Mouse (Mus musculus) cortical plate, adult 2 months (tissue): ENCODE data around the gene Etfa.

Experiments used
- CTCF ChIP-seq: fragments of 200-500 bp; IDR thresholded peaks from 2 replicates; pipeline ENCODE4 v1.5.1; 2011; ENCODE audit warnings: mild to moderate bottlenecking, control low read depth, low read length; ENCODE audit not compliant: insufficient read depth; ENCODE audit errors: extremely low read depth
- POLR2A ChIP-seq: fragments of 200-500 bp; IDR thresholded peaks from 2 replicates; pipeline ENCODE4 v1.6.1; 2011; ENCODE audit warnings: mild to moderate bottlenecking, low read length, control low read depth; ENCODE audit not compliant: insufficient read depth; ENCODE audit errors: extremely low read depth

DNA sequence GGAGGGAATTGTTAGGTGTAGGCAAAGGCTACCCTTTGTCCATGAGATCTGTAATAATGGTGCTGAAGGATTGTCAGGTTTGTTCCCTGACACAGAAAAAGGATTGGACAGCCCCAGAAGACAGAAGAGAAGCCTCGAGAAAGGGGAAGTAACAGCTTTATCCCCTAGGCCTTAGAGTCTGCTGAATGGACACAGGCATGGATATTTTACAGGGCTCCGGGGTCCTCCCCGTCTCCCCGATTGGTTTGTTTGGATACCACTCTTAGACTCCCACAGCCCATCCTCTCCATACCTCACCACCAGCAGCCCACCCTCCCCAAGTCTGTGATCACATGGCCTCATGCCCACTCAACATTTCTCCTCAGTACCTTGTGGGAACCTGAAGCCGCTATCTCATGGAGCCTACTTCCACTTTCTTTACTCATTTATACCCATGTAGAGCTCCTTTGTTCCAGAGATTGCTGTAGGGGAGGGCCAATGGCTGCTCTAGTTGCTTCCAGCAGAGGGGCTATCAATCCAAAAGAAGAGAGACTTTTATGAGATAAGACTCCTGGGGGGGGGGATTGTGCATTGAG, 72.8 kb downstream of the Etfa start:
- TF ChIP-seq CTCF (no peak), POLR2A (no peak)
